ENCODE assay signal across 10 mouse cellular contexts in the genomic region with DNA sequence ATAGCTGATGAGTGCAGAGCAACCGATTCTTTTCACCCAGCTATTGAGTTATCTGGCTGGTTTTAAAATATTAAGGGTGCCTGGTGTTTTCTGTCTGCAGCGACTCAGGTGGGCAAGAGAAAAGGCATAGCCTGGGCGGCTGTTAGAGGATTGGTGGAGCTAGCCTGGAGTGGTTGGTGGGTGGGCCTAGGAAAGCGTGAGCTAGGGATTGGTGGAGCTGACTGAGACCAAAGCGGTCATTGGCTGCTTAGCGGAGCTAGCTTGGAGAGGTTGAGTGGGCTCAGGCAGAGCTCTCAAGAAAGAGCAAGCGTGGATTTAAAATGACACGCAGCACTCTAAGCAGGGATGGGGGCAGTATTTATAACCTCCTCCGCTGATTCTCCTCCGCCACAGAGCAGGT.
A peak's percentile ranks its signal among the peaks of the same experiment; 100 is the strongest.
DNase-seq lines count a peak whose midpoint lies in the region; ATAC-seq and TF ChIP-seq lines count a peak whose summit lies in the region.
"Had no signal": no experiment of that assay in that cellular context is flagged by ENCODE, and none has a peak within 500 bp of the region (broad histone marks: within the 10 kb centered on the region; RNA-seq: fewer than 3 reads in every experiment).

No protein-coding gene starts in this region.

- no peak overlapping the region for H3K27ac ChIP-seq in midbrain, embryonic 13.5 days
- H3K27ac ChIP-seq in midbrain, embryonic 11.5 days (ENCODE audit: low read depth, low read length), result no peak overlapping the region
- no peak overlapping the region for H3K27ac ChIP-seq in forebrain, embryonic 16.5 days (ENCODE audit: low read length)
- H3K27ac ChIP-seq in heart, postnatal 0 days (ENCODE audit: low read depth), result peak overlapping the region; percentile 65

- DNase-seq in midbrain, embryonic 11.5 days (ENCODE audit: low spot score, missing footprints), result no peak
- DNase-seq in heart, postnatal 0 days (ENCODE audit: low spot score), result peak; percentile 73
- peak; percentile 60 for DNase-seq in lung, postnatal 36 days
- DNase-seq in thymus, postnatal 0 days (ENCODE audit: low spot score), result no peak
- DNase-seq: adrenal gland, adult 8-10 months; cerebellum, adult 8-10 months; kidney, postnatal 25 days had no signal

- H3K27me3 ChIP-seq in midbrain, embryonic 13.5 days, result no peaks in the 10 kb centered on the region
- H3K27me3 ChIP-seq in midbrain, embryonic 11.5 days (ENCODE audit: control insufficient read depth, insufficient read depth, low read length), result no peaks in the 10 kb centered on the region
- H3K27me3 ChIP-seq in forebrain, embryonic 16.5 days (replicated peaks; ENCODE audit: control insufficient read depth, insufficient read depth, low read length), result no peaks in the 10 kb centered on the region
- H3K27me3 ChIP-seq in heart, postnatal 0 days (ENCODE audit: control insufficient read depth, insufficient read depth, low read length), result no peaks in the 10 kb centered on the region

- 77% methylated on average over 10 of the region's 10 CpGs for WGBS in midbrain, embryonic 13.5 days
- WGBS in midbrain, embryonic 11.5 days, result 77% methylated on average over 10 of the region's 10 CpGs
- 84% methylated on average over 10 of the region's 10 CpGs for WGBS in forebrain, embryonic 16.5 days
- WGBS in heart, postnatal 0 days, result 51% methylated on average over 10 of the region's 10 CpGs

- H3K36me3 ChIP-seq in midbrain, embryonic 13.5 days, result no peaks in the 10 kb centered on the region
- H3K36me3 ChIP-seq in midbrain, embryonic 11.5 days (ENCODE audit: control insufficient read depth, insufficient read depth, low read length), result no peaks in the 10 kb centered on the region
- no peaks in the 10 kb centered on the region for H3K36me3 ChIP-seq in forebrain, embryonic 16.5 days (ENCODE audit: control insufficient read depth, insufficient read depth)
- no peaks in the 10 kb centered on the region for H3K36me3 ChIP-seq in heart, postnatal 0 days (replicated peaks; ENCODE audit: control insufficient read depth, insufficient read depth, low read length)

- H3K4me2 ChIP-seq in midbrain, embryonic 13.5 days (replicated peaks), result no peak overlapping the region
- no peak overlapping the region for H3K4me2 ChIP-seq in midbrain, embryonic 11.5 days
- H3K4me2 ChIP-seq in forebrain, embryonic 16.5 days (ENCODE audit: low read length), result no peak overlapping the region
- H3K4me2 ChIP-seq in heart, postnatal 0 days (ENCODE audit: low read depth, low read length), result peak overlapping the region; percentile 46

- no peak overlapping the region for H3K4me3 ChIP-seq in midbrain, embryonic 13.5 days (replicated peaks)
- H3K4me3 ChIP-seq in midbrain, embryonic 11.5 days (ENCODE audit: low read depth, low read length), result no peak overlapping the region
- H3K4me3 ChIP-seq in forebrain, embryonic 16.5 days (replicated peaks; ENCODE audit: low read length), result no peak overlapping the region
- peak overlapping the region; percentile 24 for H3K4me3 ChIP-seq in heart, postnatal 0 days (ENCODE audit: low read depth, low read length)

- no peak overlapping the region for H3K9ac ChIP-seq in midbrain, embryonic 13.5 days (replicated peaks)
- H3K9ac ChIP-seq in midbrain, embryonic 11.5 days (ENCODE audit: low read length), result no peak overlapping the region
- H3K9ac ChIP-seq in forebrain, embryonic 16.5 days (replicated peaks; ENCODE audit: low read depth, low read length), result no peak overlapping the region
- no peak overlapping the region for H3K9ac ChIP-seq in heart, postnatal 0 days (replicated peaks; ENCODE audit: low read depth, low read length)

- ATAC-seq in midbrain, embryonic 13.5 days, result 0 out of 2 replicates have a peak, but pooled peaks have one; percentile 26
- no peak for ATAC-seq in midbrain, embryonic 11.5 days (ENCODE audit: low FRiP score)
- ATAC-seq in forebrain, embryonic 16.5 days, result peak; percentile 49; the same call in 1 of the 2 replicates
- peak; percentile 84 for ATAC-seq in heart, postnatal 0 days (ENCODE audit: insufficient read depth, low read depth)
- no peak for ATAC-seq in CD4-positive, CD25-positive, alpha-beta regulatory T cell, adult 4 months

- no peak for TF ChIP-seq CTCF in heart, postnatal 0 days (IDR thresholded peaks at IDR 0.05; ENCODE audit: low read depth)

- no peak for TF ChIP-seq EP300 in heart, postnatal 0 days (IDR thresholded peaks at IDR 0.05; ENCODE audit: low read depth)

- H3K4me1 ChIP-seq in midbrain, embryonic 13.5 days (replicated peaks), result peaks cover 32% of the 10 kb centered on the region
- peaks cover 7% of the 10 kb centered on the region for H3K4me1 ChIP-seq in midbrain, embryonic 11.5 days (ENCODE audit: control insufficient read depth, insufficient read depth, low read length)
- peaks cover 14% of the 10 kb centered on the region for H3K4me1 ChIP-seq in forebrain, embryonic 16.5 days (replicated peaks; ENCODE audit: control insufficient read depth, insufficient read depth, low read length)
- peaks cover 24% of the 10 kb centered on the region for H3K4me1 ChIP-seq in heart, postnatal 0 days (ENCODE audit: control insufficient read depth, insufficient read depth)

- no peaks in the 10 kb centered on the region for H3K9me3 ChIP-seq in midbrain, embryonic 13.5 days
- no peaks in the 10 kb centered on the region for H3K9me3 ChIP-seq in midbrain, embryonic 11.5 days (ENCODE audit: control insufficient read depth, low read length)
- no peaks in the 10 kb centered on the region for H3K9me3 ChIP-seq in forebrain, embryonic 16.5 days (ENCODE audit: control insufficient read depth, low read length)
- H3K9me3 ChIP-seq in heart, postnatal 0 days (replicated peaks; ENCODE audit: control insufficient read depth, low read length), result no peaks in the 10 kb centered on the region

Comparison
In these comparisons a context has a peak if more than half of its experiments do, and no peak if none do; other contexts are left out.
1. ATAC-seq: peak in midbrain, embryonic 13.5 days (single experiment), forebrain, embryonic 16.5 days (single experiment) and heart, postnatal 0 days (single experiment); none in midbrain, embryonic 11.5 days (single experiment) and CD4-positive, CD25-positive, alpha-beta regulatory T cell, adult 4 months (single experiment).
2. DNase-seq: peak in heart, postnatal 0 days (single experiment) and lung, postnatal 36 days (single experiment); none in midbrain, embryonic 11.5 days (single experiment) and thymus, postnatal 0 days (single experiment).